Mouse (Mus musculus): Measurements from ENCODE around the gene Cd300ld4. TPM values are rescaled to one million over a fixed set of nuclear protein-coding genes. Genes with fewer than 3 reads are reported as not detected.
A peak's percentile ranks its signal among the peaks of the same experiment; 100 is the strongest.
"Not testable (repeated sequence)": the region's sequence is repeated elsewhere in the genome, so short reads cannot be mapped to it uniquely, and the experiment has no call there.

Gene Cd300ld4
- polyA plus RNA-seq, 1 experiment from 2014 or later, result not detected

DNA sequence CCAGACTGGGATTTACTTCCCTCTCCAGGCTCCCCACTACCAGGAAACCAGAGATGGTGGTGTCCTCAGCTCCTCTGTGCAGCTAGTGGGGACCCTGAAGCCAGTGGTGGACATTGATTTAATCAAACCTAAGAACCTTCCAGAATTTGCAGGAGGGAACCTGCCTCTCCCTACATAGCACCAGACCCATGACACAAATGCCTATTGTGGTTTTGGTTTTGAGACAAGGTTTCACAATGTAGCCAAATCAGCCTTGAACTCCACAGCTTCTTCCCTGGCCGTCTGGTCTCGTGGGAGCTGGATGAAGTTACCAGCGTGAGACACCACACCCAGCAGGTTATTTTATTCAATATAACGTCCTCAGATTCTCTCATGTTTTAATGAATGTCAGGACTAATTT is 31.9 kb upstream of the Cd300ld4 start:
- H3K4me3 ChIP-seq (ENCODE audit: low read depth, low read length), result no peak overlapping the region
- no peaks in the 10 kb centered on the region for H3K27me3 ChIP-seq (replicated peaks; ENCODE audit: control insufficient read depth, insufficient read depth, low read length)
- no peaks in the 10 kb centered on the region for H3K4me1 ChIP-seq (replicated peaks; ENCODE audit: control insufficient read depth, insufficient read depth, low read length)
- H3K4me2 ChIP-seq (ENCODE audit: low read length), result no peak overlapping the region
- no peak for ATAC-seq (replicated peaks; ENCODE audit: low FRiP score, low TSS enrichment, low read depth)
- H3K9ac ChIP-seq (ENCODE audit: low read length), result no peak overlapping the region
- 78% methylated on average over 4 of the region's 4 CpGs for WGBS
- H3K27ac ChIP-seq (ENCODE audit: low read depth), result no peak overlapping the region
- DNase-seq (ENCODE audit: low spot score), result no peak
- H3K36me3 ChIP-seq (ENCODE audit: control insufficient read depth, insufficient read depth, low read length), result no peaks in the 10 kb centered on the region
- no peaks in the 10 kb centered on the region for H3K9me3 ChIP-seq (ENCODE audit: control insufficient read depth, low read length)

DNA sequence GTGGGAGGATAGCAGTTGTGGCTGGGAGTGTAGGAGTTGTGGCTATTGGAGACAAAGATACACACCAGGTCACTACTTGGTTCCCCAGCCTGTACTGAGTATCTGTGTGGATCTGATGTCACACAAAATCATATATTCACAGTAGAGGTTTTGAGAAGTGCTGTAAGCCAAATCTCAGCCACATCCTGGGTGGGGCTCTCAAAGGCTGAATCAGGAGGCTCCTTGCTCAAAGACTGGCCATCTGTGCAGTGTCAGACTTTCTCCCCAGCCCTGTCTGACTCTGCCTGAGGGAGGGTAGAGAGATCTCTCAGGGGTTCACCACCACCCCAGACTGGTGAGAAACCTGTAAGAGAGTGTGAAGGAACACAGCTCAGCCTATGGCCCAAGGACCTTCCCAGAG is 27.7 kb upstream of the Cd300ld4 start:
- DNase-seq (ENCODE audit: low spot score) (no peak), ATAC-seq (replicated peaks; ENCODE audit: low FRiP score, low TSS enrichment, low read depth) (no peak)
- Histone ChIP-seq H3K4me1 (replicated peaks; ENCODE audit: control insufficient read depth, insufficient read depth, low read length) (no peaks in the 10 kb centered on the region), H3K9me3 (ENCODE audit: control insufficient read depth, low read length) (no peaks in the 10 kb centered on the region), H3K9ac (ENCODE audit: low read length) (no peak overlapping the region), H3K27ac (ENCODE audit: low read depth) (no peak overlapping the region), H3K4me2 (ENCODE audit: low read length) (no peak overlapping the region), H3K4me3 (ENCODE audit: low read depth, low read length) (no peak overlapping the region), H3K27me3 (replicated peaks; ENCODE audit: control insufficient read depth, insufficient read depth, low read length) (no peaks in the 10 kb centered on the region), H3K36me3 (ENCODE audit: control insufficient read depth, insufficient read depth, low read length) (no peaks in the 10 kb centered on the region)

DNA sequence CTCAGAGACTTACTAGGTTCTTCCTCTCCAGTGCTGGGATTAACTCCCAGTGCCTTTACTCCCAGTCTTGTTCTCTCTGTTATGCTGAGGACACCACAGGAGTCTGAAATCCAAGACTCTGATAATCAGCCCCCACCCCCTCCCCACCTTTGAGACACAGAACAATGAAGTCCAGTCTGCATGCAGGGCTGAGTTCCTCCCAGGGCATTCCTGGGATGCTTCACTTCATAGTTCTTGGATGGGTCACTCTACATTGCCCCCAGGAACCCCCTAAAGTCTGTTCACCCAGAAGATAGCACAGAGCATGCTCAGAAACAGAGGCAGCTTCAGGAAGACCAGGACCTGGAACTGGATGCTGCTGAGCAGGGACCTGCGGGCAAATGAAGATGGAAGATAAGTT is 26.2 kb upstream of the Cd300ld4 start:
- no peaks in the 10 kb centered on the region for H3K36me3 ChIP-seq (ENCODE audit: control insufficient read depth, insufficient read depth, low read length)
- no peak overlapping the region for H3K4me3 ChIP-seq (ENCODE audit: low read depth, low read length)
- no peaks in the 10 kb centered on the region for H3K9me3 ChIP-seq (ENCODE audit: control insufficient read depth, low read length)
- WGBS, result 94% methylated on average over 1 of the region's 1 CpGs
- no peak overlapping the region for H3K27ac ChIP-seq (ENCODE audit: low read depth)
- no peaks in the 10 kb centered on the region for H3K4me1 ChIP-seq (replicated peaks; ENCODE audit: control insufficient read depth, insufficient read depth, low read length)
- no peaks in the 10 kb centered on the region for H3K27me3 ChIP-seq (replicated peaks; ENCODE audit: control insufficient read depth, insufficient read depth, low read length)
- no peak for ATAC-seq (replicated peaks; ENCODE audit: low FRiP score, low TSS enrichment, low read depth)
- H3K4me2 ChIP-seq (ENCODE audit: low read length), result no peak overlapping the region
- DNase-seq (ENCODE audit: low spot score), result no peak
- H3K9ac ChIP-seq (ENCODE audit: low read length), result no peak overlapping the region

DNA sequence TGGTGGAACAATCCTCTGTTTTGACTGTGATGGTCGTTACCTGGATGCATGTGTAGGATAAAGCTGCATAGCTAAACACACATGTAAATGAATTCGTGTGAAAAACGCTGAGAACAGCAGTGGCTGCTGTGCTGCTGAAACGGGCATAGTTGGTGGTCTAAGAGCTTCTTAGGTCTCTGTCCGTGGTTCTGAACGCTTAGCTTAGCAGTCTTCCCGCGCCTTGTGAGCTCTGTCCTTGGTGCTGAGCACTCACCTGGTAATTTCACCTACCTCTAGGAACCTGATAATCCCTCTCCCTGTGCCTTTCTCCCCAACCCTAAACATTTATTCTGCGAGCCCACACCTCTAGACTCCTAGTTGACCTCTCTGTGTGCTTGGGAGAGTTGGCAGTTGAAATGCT is 25.4 kb upstream of the Cd300ld4 start:
- no peak overlapping the region for H3K4me3 ChIP-seq (ENCODE audit: low read depth, low read length)
- H3K27me3 ChIP-seq (replicated peaks; ENCODE audit: control insufficient read depth, insufficient read depth, low read length), result no peaks in the 10 kb centered on the region
- WGBS, result 2% methylated on average over 9 of the region's 9 CpGs
- no peak for ATAC-seq (replicated peaks; ENCODE audit: low FRiP score, low TSS enrichment, low read depth)
- no peaks in the 10 kb centered on the region for H3K36me3 ChIP-seq (ENCODE audit: control insufficient read depth, insufficient read depth, low read length)
- H3K4me2 ChIP-seq (ENCODE audit: low read length), result no peak overlapping the region
- no peak overlapping the region for H3K9ac ChIP-seq (ENCODE audit: low read length)
- DNase-seq (ENCODE audit: low spot score), result peak; percentile 85
- no peaks in the 10 kb centered on the region for H3K4me1 ChIP-seq (replicated peaks; ENCODE audit: control insufficient read depth, insufficient read depth, low read length)
- H3K27ac ChIP-seq (ENCODE audit: low read depth), result no peak overlapping the region
- no peaks in the 10 kb centered on the region for H3K9me3 ChIP-seq (ENCODE audit: control insufficient read depth, low read length)

DNA sequence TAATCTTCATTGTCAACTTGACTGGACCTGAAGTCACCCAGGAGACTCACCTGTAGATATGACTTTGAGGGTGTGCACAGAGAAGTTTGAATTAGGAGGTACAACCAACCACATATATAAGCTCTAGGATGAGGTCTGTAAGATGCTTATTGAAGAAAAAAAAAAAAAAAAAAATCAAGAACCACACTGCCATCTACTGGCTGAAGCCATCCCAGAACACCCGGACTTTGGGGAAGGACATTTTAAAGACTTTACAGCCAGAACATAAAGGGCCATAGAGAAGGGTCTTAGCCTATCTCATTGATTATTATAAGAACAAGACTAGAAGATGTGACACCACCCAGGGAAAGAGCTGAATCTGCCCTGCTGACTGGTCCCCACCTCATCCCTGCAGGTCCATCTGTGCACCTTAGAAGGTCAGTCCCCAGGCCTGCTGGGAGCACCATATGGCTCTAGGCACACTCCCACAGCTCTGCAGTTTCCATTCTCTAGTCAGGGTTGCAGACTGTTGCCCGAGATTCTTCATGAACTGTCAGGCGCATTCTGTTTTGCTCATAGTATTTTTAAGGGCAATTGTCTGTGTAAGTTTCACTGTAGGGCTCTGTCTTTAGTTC is 22.6 kb upstream of the Cd300ld4 start:
- H3K36me3 ChIP-seq (ENCODE audit: control insufficient read depth, insufficient read depth, low read length), result no peaks in the 10 kb centered on the region
- H3K4me1 ChIP-seq (replicated peaks; ENCODE audit: control insufficient read depth, insufficient read depth, low read length), result no peaks in the 10 kb centered on the region
- 41% methylated on average over 3 of the region's 3 CpGs for WGBS
- no peak overlapping the region for H3K9ac ChIP-seq (ENCODE audit: low read length)
- no peak overlapping the region for H3K4me2 ChIP-seq (ENCODE audit: low read length)
- H3K4me3 ChIP-seq (ENCODE audit: low read depth, low read length), result no peak overlapping the region
- DNase-seq (ENCODE audit: low spot score) (no peak), ATAC-seq (replicated peaks; ENCODE audit: low FRiP score, low TSS enrichment, low read depth) (no peak)
- H3K9me3 ChIP-seq (ENCODE audit: control insufficient read depth, low read length), result no peaks in the 10 kb centered on the region
- H3K27ac ChIP-seq (ENCODE audit: low read depth), result no peak overlapping the region
- H3K27me3 ChIP-seq (replicated peaks; ENCODE audit: control insufficient read depth, insufficient read depth, low read length), result no peaks in the 10 kb centered on the region

DNA sequence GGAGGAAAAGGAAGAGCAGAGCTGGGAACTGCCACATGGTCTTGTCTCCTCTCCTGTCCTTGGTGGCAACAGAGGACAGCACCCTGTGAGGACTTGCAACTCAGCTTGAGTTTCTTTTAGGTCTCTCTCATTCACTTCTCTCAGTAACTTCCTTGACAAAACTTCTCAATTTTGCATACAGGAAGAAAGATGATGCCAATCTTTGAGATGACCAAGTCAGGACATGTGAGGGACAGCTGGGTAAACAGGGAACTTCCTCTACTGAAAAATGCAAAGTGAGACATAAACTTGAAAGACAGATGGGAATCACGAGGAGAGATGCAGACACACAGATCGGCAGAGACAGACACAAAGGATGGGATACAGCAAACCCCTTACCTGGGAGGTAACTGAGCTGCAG is 21.4 kb upstream of the Cd300ld4 start, which contains the start of gene Cd300ld3:
TSS of gene Cd300ld3 (minus strand) at position 151 of the 400 bp plus-strand sequence.
- Histone ChIP-seq H3K27me3 (replicated peaks; ENCODE audit: control insufficient read depth, insufficient read depth, low read length) (no peaks in the 10 kb centered on the region), H3K4me1 (replicated peaks; ENCODE audit: control insufficient read depth, insufficient read depth, low read length) (no peaks in the 10 kb centered on the region), H3K27ac (ENCODE audit: low read depth) (no peak within 1 kb of the TSS), H3K4me3 (ENCODE audit: low read depth, low read length) (no peak within 1 kb of the TSS), H3K36me3 (ENCODE audit: control insufficient read depth, insufficient read depth, low read length) (no peaks in the 10 kb centered on the region), H3K4me2 (ENCODE audit: low read length) (no peak within 1 kb of the TSS), H3K9ac (ENCODE audit: low read length) (no peak within 1 kb of the TSS), H3K9me3 (ENCODE audit: control insufficient read depth, low read length) (no peaks in the 10 kb centered on the region)
- DNase-seq (ENCODE audit: low spot score) (no peak), ATAC-seq (replicated peaks; ENCODE audit: low FRiP score, low TSS enrichment, low read depth) (no peak)
- 76% methylated on average over 2 of the region's 2 CpGs for WGBS

DNA sequence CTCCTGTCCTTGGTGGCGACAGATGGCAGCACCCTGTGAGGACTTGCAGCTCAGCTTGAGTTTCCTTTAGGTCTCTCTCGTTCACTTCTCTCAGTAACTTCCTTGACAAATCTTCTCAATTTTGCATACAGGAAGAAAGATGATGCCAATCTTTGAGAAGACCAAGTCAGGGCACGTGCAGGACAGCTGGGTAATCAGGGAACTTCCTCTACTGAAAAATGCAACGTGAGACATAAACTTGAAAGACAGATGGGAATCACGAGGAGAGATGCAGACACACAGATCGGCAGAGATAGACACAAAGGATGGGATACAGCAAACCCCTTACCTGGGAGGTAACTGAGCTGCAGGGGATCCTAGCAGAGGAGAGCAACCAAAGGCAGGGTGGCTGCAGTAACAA is 10.9 kb upstream of the Cd300ld4 start, which contains the start of gene Cd300ld5:
TSS of gene Cd300ld5 (minus strand) at position 101 of the 400 bp plus-strand sequence.
- H3K9ac ChIP-seq (ENCODE audit: low read length); H3K4me1 ChIP-seq (replicated peaks; ENCODE audit: control insufficient read depth, insufficient read depth, low read length); H3K4me3 ChIP-seq (ENCODE audit: low read depth, low read length); H3K36me3 ChIP-seq (ENCODE audit: control insufficient read depth, insufficient read depth, low read length); H3K27me3 ChIP-seq (replicated peaks; ENCODE audit: control insufficient read depth, insufficient read depth, low read length); H3K9me3 ChIP-seq (ENCODE audit: control insufficient read depth, low read length); DNase-seq (ENCODE audit: low spot score); H3K4me2 ChIP-seq (ENCODE audit: low read length); H3K27ac ChIP-seq (ENCODE audit: low read depth); ATAC-seq (replicated peaks; ENCODE audit: low FRiP score, low TSS enrichment, low read depth): not testable (repeated sequence)
- no CpG with 5 or more reads among the region's 6 CpGs for WGBS

DNA sequence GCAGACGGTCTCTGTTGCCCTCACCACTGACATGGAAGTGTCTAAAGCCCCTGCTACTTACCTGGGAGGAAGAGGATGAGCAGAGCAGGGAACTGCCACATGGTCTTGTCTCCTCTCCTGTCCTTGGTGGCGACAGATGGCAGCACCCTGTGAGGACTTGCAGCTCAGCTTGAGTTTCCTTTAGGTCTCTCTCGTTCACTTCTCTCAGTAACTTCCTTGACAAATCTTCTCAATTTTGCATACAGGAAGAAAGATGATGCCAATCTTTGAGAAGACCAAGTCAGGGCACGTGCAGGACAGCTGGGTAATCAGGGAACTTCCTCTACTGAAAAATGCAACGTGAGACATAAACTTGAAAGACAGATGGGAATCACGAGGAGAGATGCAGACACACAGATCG is 10.7 kb downstream of the Cd300ld4 start, which contains the start of gene Cd300ld2:
TSS of gene Cd300ld2 (minus strand) at position 101 of the 400 bp plus-strand sequence.
- ATAC-seq (replicated peaks; ENCODE audit: low FRiP score, low TSS enrichment, low read depth); H3K27ac ChIP-seq (ENCODE audit: low read depth); H3K9me3 ChIP-seq (ENCODE audit: control insufficient read depth, low read length); H3K4me2 ChIP-seq (ENCODE audit: low read length); DNase-seq (ENCODE audit: low spot score); H3K36me3 ChIP-seq (ENCODE audit: control insufficient read depth, insufficient read depth, low read length); H3K9ac ChIP-seq (ENCODE audit: low read length); H3K4me1 ChIP-seq (replicated peaks; ENCODE audit: control insufficient read depth, insufficient read depth, low read length); H3K4me3 ChIP-seq (ENCODE audit: low read depth, low read length); H3K27me3 ChIP-seq (replicated peaks; ENCODE audit: control insufficient read depth, insufficient read depth, low read length): not testable (repeated sequence)
- no CpG with 5 or more reads among the region's 7 CpGs for WGBS

DNA sequence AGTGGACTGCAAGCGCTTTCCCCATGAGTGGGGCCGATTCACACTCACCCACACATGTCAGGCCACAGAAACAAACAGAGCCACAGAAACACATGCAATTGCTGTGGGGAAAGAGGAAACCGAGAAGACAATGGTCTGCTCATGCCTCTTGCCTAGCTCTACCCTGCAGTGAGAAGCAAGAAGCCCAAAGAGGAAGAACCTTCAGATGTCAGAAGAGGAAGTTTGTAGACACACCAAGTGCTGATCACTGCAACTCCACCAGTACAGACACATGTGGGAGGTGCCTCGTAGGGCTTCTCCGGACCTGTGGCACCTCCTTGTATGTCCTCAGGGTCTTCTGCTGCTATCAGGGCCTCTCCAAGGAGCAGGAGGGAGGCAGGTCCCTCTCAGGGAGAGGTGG is 22.7 kb downstream of the Cd300ld4 start:
- H3K27ac ChIP-seq (ENCODE audit: low read depth), result no peak overlapping the region
- H3K9me3 ChIP-seq (ENCODE audit: control insufficient read depth, low read length), result no peaks in the 10 kb centered on the region
- no peak overlapping the region for H3K4me2 ChIP-seq (ENCODE audit: low read length)
- H3K4me1 ChIP-seq (replicated peaks; ENCODE audit: control insufficient read depth, insufficient read depth, low read length), result no peaks in the 10 kb centered on the region
- no peak overlapping the region for H3K4me3 ChIP-seq (ENCODE audit: low read depth, low read length)
- no peaks in the 10 kb centered on the region for H3K36me3 ChIP-seq (ENCODE audit: control insufficient read depth, insufficient read depth, low read length)
- DNase-seq (ENCODE audit: low spot score), result no peak
- no peak overlapping the region for H3K9ac ChIP-seq (ENCODE audit: low read length)
- ATAC-seq (replicated peaks; ENCODE audit: low FRiP score, low TSS enrichment, low read depth), result no peak
- WGBS, result 80% methylated on average over 5 of the region's 5 CpGs
- H3K27me3 ChIP-seq (replicated peaks; ENCODE audit: control insufficient read depth, insufficient read depth, low read length), result no peaks in the 10 kb centered on the region

Measured in intestine, embryonic 14.5 days (tissue).